ENCODE assay signal across 25 mouse cellular contexts in the genomic region with DNA sequence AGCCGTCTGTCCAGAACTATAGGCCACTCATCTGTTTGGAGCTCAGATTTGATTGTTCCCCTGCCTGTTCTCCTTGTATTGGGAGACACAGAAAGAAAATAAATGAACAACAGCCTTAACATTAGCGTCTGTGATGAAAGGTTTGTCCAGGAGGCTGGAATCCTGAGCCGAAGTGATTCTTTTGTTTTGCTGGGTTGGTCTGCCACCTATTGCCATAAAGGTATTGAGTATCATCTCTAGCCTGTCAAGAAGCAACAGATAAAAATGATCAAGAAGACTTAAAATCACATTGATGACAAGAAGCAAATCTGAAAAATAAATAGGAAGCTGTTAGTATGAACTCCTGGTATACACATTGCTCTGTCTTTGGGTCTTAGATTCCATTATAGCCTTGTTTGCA. TPM values are rescaled to one million over a fixed set of nuclear protein-coding genes. Genes with fewer than 3 reads are reported as not detected.
"Had no signal": no experiment of that assay in that cellular context is flagged by ENCODE, and none has a peak within 500 bp of the region (broad histone marks: within the 10 kb centered on the region; RNA-seq: fewer than 3 reads in every experiment).

No protein-coding gene starts in this region.

- H3K27me3 ChIP-seq: limb, embryonic 13.5 days; neural tube, embryonic 12.5 days; neural tube, embryonic 15.5 days had no signal

- H3K36me3 ChIP-seq: limb, embryonic 10.5 days; limb, embryonic 13.5 days; neural tube, embryonic 12.5 days; neural tube, embryonic 15.5 days had no signal

- H3K27ac ChIP-seq: limb, embryonic 10.5 days; limb, embryonic 13.5 days; liver, embryonic 14.5 days; macrophage; neural tube, embryonic 12.5 days; neural tube, embryonic 15.5 days had no signal

- H3K4me2 ChIP-seq: limb, embryonic 13.5 days; lung, embryonic 14.5 days; neural tube, embryonic 12.5 days; neural tube, embryonic 15.5 days had no signal

- H3K4me3 ChIP-seq: limb, embryonic 10.5 days; limb, embryonic 13.5 days; neural tube, embryonic 12.5 days; neural tube, embryonic 15.5 days had no signal

- DNase-seq: kidney, adult 18-20 months; kidney, adult 9 months; kidney, postnatal 14 days; kidney, postnatal 4 days; liver; liver, postnatal 0 days; lung, embryonic 14.5 days; right cerebral cortex, adult 18-20 months; right cerebral cortex, postnatal 14 days; right cerebral cortex, postnatal 4 days; thymus, adult 18-20 months; thymus, postnatal 36 days had no signal

- H3K9ac ChIP-seq: limb, embryonic 13.5 days; liver, embryonic 14.5 days; liver, postnatal 0 days; lung, embryonic 14.5 days; neural tube, embryonic 12.5 days; neural tube, embryonic 15.5 days had no signal

- ATAC-seq: intestine, embryonic 16.5 days; liver, postnatal 0 days; lung, postnatal 0 days had no signal

- H3K9me3 ChIP-seq: limb, embryonic 10.5 days; limb, embryonic 13.5 days; neural tube, embryonic 12.5 days; neural tube, embryonic 15.5 days had no signal

- H3K4me1 ChIP-seq: limb, embryonic 13.5 days; neural tube, embryonic 12.5 days; neural tube, embryonic 15.5 days had no signal

RNA-seq across cellular contexts. Expression of gene Themis, which starts 53.7 kb away (rescaled TPM):
- total RNA-seq: layer of hippocampus, adult 8-10 months; layer of hippocampus, postnatal 36 days; left cerebral cortex, adult 8-10 months had no signal
- polyA plus RNA-seq: kidney, embryonic 16.5 days; limb, embryonic 10.5 days; limb, embryonic 13.5 days; liver, postnatal 0 days; lung, embryonic 14.5 days; macrophage; neural tube, embryonic 12.5 days; neural tube, embryonic 15.5 days; stomach, embryonic 14.5 days had no signal
